ENCODE assay signal across 8 mouse cellular contexts in the genomic region with DNA sequence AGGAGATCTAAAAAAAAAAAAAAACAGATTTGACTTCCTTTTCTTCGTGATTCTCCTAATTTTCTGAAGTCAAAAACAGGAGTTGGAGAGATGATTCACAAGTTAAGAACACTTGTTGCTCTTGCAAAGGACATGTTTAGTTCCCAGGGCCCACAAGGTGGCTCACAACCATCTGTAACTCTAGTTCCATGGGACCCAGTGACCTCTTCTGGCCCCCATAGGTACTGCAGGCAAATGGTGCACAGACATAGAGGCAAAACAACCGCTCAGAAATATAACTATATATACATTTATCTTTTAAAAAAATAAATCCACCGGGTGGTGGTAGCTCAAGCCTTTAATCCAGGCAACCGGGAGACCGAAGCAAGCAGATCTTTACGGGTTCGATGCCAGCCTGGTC. TPM values are rescaled to one million over a fixed set of nuclear protein-coding genes. Genes with fewer than 3 reads are reported as not detected.
DNase-seq lines count a peak whose midpoint lies in the region; ATAC-seq and TF ChIP-seq lines count a peak whose summit lies in the region.

No protein-coding gene starts in this region.

- H3K27ac ChIP-seq in kidney, adult 2 months (ENCODE audit: insufficient read depth, low read depth, low read length): no peak overlapping the region
- H3K27ac ChIP-seq in liver, embryonic 13.5 days: no peak overlapping the region
- H3K27ac ChIP-seq in stomach, embryonic 16.5 days (ENCODE audit: low read length): no peak overlapping the region

- TF ChIP-seq POLR2A in kidney, adult 2 months (IDR thresholded peaks at IDR 0.05; ENCODE audit: low read depth, low read length): no peak
- no peak for TF ChIP-seq POLR2A in myocyte (IDR thresholded peaks at IDR 0.05; ENCODE audit: insufficient read length, low read depth)

- ATAC-seq in activated CD4-positive, CD25-positive, alpha-beta regulatory T cell, adult 4 months: peak; percentile 32
- peak; percentile 56 for ATAC-seq in liver, embryonic 13.5 days (ENCODE audit: low read depth)
- no peak for ATAC-seq in stomach, embryonic 16.5 days (ENCODE audit: insufficient read depth, low FRiP score)

- no peak overlapping the region for H3ac ChIP-seq in myocyte (ENCODE audit: control insufficient read depth, insufficient read length)

- H3K36me3 ChIP-seq in kidney, adult 2 months (ENCODE audit: control insufficient read depth, insufficient read depth, low read length): 0 out of 2 replicates have a peak, but pooled peaks cover 2% of the 10 kb centered on the region
- H3K36me3 ChIP-seq in liver, embryonic 13.5 days: peaks cover 37% of the 10 kb centered on the region
- H3K36me3 ChIP-seq in myocyte (ENCODE audit: control insufficient read depth, insufficient read depth): peaks cover 16% of the 10 kb centered on the region
- peaks cover 3% of the 10 kb centered on the region; the same call in 1 of the 2 replicates for H3K36me3 ChIP-seq in stomach, embryonic 16.5 days (ENCODE audit: control insufficient read depth, insufficient read depth, low read length)

- H3K4me2 ChIP-seq in liver, embryonic 13.5 days: peak overlapping the region; percentile 64
- H3K4me2 ChIP-seq in myocyte (ENCODE audit: low read depth): peak overlapping the region; percentile 59
- peak overlapping the region; percentile 41 for H3K4me2 ChIP-seq in stomach, embryonic 16.5 days (ENCODE audit: low read depth, low read length)

- H3K27me3 ChIP-seq in kidney, adult 2 months (replicated peaks; ENCODE audit: control insufficient read depth, insufficient read depth, low read length): no peaks in the 10 kb centered on the region
- no peaks in the 10 kb centered on the region for H3K27me3 ChIP-seq in liver, embryonic 13.5 days
- H3K27me3 ChIP-seq in myocyte (ENCODE audit: control insufficient read depth, insufficient read depth, insufficient read length): no peaks in the 10 kb centered on the region
- H3K27me3 ChIP-seq in stomach, embryonic 16.5 days (ENCODE audit: control insufficient read depth, insufficient read depth, low read length): no peaks in the 10 kb centered on the region

- peaks cover 2% of the 10 kb centered on the region; the same call in 1 of the 2 replicates for H3K4me1 ChIP-seq in kidney, adult 2 months (ENCODE audit: control insufficient read depth, insufficient read depth, low read length)
- peaks cover 7% of the 10 kb centered on the region; the same call in 1 of the 2 replicates for H3K4me1 ChIP-seq in liver, embryonic 13.5 days (replicated peaks)
- no peaks in the 10 kb centered on the region for H3K4me1 ChIP-seq in stomach, embryonic 16.5 days (ENCODE audit: control insufficient read depth, insufficient read depth, low read length)

- DNase-seq in B cell, adult 2 months: peak; percentile 85 to 88
- DNase-seq in embryo, embryonic 10.5 days (ENCODE audit: low spot score): peak; percentile 74
- peak; percentile 29 to 65 for DNase-seq in heart, adult 18-20 months
- DNase-seq in kidney, adult 2 months: peak; percentile 60
- DNase-seq in liver, embryonic 13.5 days: peak; percentile 73

- peak overlapping the region; percentile 49 for H3K9ac ChIP-seq in liver, embryonic 13.5 days
- H3K9ac ChIP-seq in stomach, embryonic 16.5 days (ENCODE audit: low read length): no peak overlapping the region

- 25% methylated on average over 7 of the region's 7 CpGs for WGBS in kidney, adult 2 months
- WGBS in liver, embryonic 13.5 days (ENCODE audit: insufficient replicate concordance): 14% methylated on average over 7 of the region's 7 CpGs
- 25% methylated on average over 7 of the region's 7 CpGs for WGBS in stomach, embryonic 16.5 days

- H3K4me3 ChIP-seq in kidney, adult 2 months (ENCODE audit: insufficient read depth, low read depth, low read length): no peak overlapping the region
- H3K4me3 ChIP-seq in liver, embryonic 13.5 days (replicated peaks): peak overlapping the region; percentile 89
- H3K4me3 ChIP-seq in myocyte: peak overlapping the region; percentile 48
- H3K4me3 ChIP-seq in stomach, embryonic 16.5 days (replicated peaks; ENCODE audit: low read length): peak overlapping the region; percentile 26

- TF ChIP-seq CTCF in kidney, adult 2 months (conservative IDR thresholded peaks at IDR 0.05; ENCODE audit: insufficient read depth, insufficient read length, low read depth, low read length): peak; percentile 65

- no peaks in the 10 kb centered on the region for H3K9me3 ChIP-seq in liver, embryonic 13.5 days (replicated peaks)
- no peaks in the 10 kb centered on the region for H3K9me3 ChIP-seq in stomach, embryonic 16.5 days (replicated peaks; ENCODE audit: control insufficient read depth, low read length)

- peaks cover 31% of the 10 kb centered on the region for H3K79me2 ChIP-seq in myocyte (ENCODE audit: control insufficient read depth, insufficient read depth)

TF ChIP-seq in myocyte, 11 proteins besides CTCF, POLR2A, EP300 and RAD21:
- TF ChIP-seq USF1 (IDR thresholded peaks at IDR 0.05; ENCODE audit: low read depth) (no peak), POLR2AphosphoS2 (IDR thresholded peaks at IDR 0.05; ENCODE audit: insufficient read length, low read depth) (no peak), MYOG (IDR thresholded peaks at IDR 0.05; ENCODE audit: control insufficient read depth in 1 of 3, insufficient read depth in 1 of 3, insufficient read length in 2 of 3, low read depth in 2 of 3) (no peak), MAX (IDR thresholded peaks at IDR 0.05; ENCODE audit: low read depth) (no peak), REST (IDR thresholded peaks at IDR 0.05; ENCODE audit: insufficient read depth, insufficient read length) (no peak), SRF (IDR thresholded peaks at IDR 0.05; ENCODE audit: control insufficient read depth, insufficient read length, low read depth) (no peak), CEBPB (IDR thresholded peaks at IDR 0.05; ENCODE audit: insufficient read depth, poor library complexity, severe bottlenecking) (no peak), MYOD1 (IDR thresholded peaks at IDR 0.05; ENCODE audit: control insufficient read depth in 1 of 3, insufficient read length in 2 of 3, low read depth in 2 of 3) (no peak), TCF12 (IDR thresholded peaks at IDR 0.05; ENCODE audit: insufficient read depth, poor library complexity, severe bottlenecking) (no peak)

RNA-seq across cellular contexts. Expression of a gene that starts 1.2 kb away (rescaled TPM):
- polyA plus RNA-seq in activated CD4-positive, CD25-positive, alpha-beta regulatory T cell, adult 4 months (2017; shearing (Covaris generic)): 10 to 100 TPM; 35.3 to 36.5 TPM
- 10 to 100 TPM; 20.5 to 21.6 TPM for total RNA-seq in heart, adult 18-20 months (2021)
- 8.8 and 13.5 TPM in 2 replicates for polyA plus RNA-seq in kidney, adult 2 months (2012; rRNA removed)
- polyA plus RNA-seq in liver, embryonic 13.5 days (2015; fragmentation: Nextera tagmentation; extraction: Ambion mirVana): 26.9 and 28.2 TPM in 2 replicates
- polyA plus RNA-seq in myocyte (2012; fragmentation: generic; extraction: Trizol): 50.5 TPM
- polyA plus RNA-seq in stomach, embryonic 16.5 days (2015; fragmentation: Nextera tagmentation; extraction: Ambion mirVana): 43.0 and 45.5 TPM in 2 replicates

RNA-seq across cellular contexts. Expression of a gene that starts 11.2 kb away (rescaled TPM):
- polyA plus RNA-seq in activated CD4-positive, CD25-positive, alpha-beta regulatory T cell, adult 4 months (2017; shearing (Covaris generic)): 1 to 10 TPM; 8.2 to 9.6 TPM
- total RNA-seq in heart, adult 18-20 months (2021): 1 to 10 TPM; 9.1 to 9.6 TPM
- 5.1 and 5.5 TPM in 2 replicates for polyA plus RNA-seq in kidney, adult 2 months (2012; rRNA removed)
- polyA plus RNA-seq in liver, embryonic 13.5 days (2015; fragmentation: Nextera tagmentation; extraction: Ambion mirVana): 11.6 and 16.5 TPM in 2 replicates
- 9.7 TPM for polyA plus RNA-seq in myocyte (2012; fragmentation: generic; extraction: Trizol)
- 14.7 and 15.7 TPM in 2 replicates for polyA plus RNA-seq in stomach, embryonic 16.5 days (2015; fragmentation: Nextera tagmentation; extraction: Ambion mirVana)
